Mouse (Mus musculus) spleen, adult 2 months (tissue): ENCODE results near the gene Ppm1j.
"Not testable (repeated sequence)": the region's sequence is repeated elsewhere in the genome, so short reads cannot be mapped to it uniquely, and the experiment has no call there.

Experiments used
- CTCF ChIP-seq: fragments of 200-500 bp; IDR thresholded peaks from 2 replicates; pipeline ENCODE4 v1.5.1; 2011; ENCODE audit warnings: mild to moderate bottlenecking, inconsistent platforms; ENCODE audit not compliant: insufficient read depth, insufficient read length, insufficient replicate concordance; ENCODE audit errors: extremely low read depth
- POLR2A ChIP-seq: fragments of 200-500 bp; IDR thresholded peaks from 2 replicates; pipeline ENCODE4 v1.6.1; 2011; ENCODE audit warnings: low read depth, low read length, inconsistent platforms

- not testable (repeated sequence) for TF ChIP-seq POLR2A, CTCF
These were observed 32.4 kb downstream of the Ppm1j start for GRCm38 (mm10) chr3:104813227-104813626.
